Mouse (Mus musculus) Muller cell, postnatal 12 days (primary cell): ENCODE measurements at regions not wholly inside any gene's neighbourhood (a gene's known extent, or its start where the extent isn't known, plus 50 kb on each side); places are given as distances from the start of the nearest gene placed in this dataset.
A peak's percentile ranks its signal among the peaks of the same experiment; 100 is the strongest.

Experiments
- DNase-seq: peaks from one replicate; pipeline ENCODE4 v3.0.0-alpha.2; 2015; ENCODE audit errors: inconsistent ontology term

- peak; percentile 57 for DNase-seq
Measured at GRCm38 (mm10) chr14:24081911-24082558, 67.7 kb upstream of the Kcnma1 start.

DNA sequence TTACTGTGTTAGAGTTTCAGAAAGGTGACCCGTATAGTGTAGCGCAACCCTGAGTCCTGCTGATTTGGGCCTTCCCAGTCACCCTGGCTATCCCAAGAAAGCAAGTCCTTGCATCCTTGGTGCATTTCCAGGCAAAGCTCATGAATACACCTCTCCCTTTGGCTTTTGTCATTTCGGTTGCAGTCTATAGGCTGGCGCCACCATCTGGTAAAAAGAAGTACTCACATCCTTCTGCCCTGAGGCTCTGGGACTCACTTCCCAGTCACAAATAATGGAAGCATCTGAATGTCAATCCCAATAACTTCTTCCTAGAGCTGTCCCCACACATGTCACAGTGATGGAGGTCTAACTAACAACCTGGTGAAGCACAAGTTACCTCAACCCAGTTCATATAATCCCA lies 54.4 kb upstream of the Kcnma1 start:
- DNase-seq = no peak

- DNase-seq = peak; percentile 55
Measured at GRCm38 (mm10) chr14:24067657-24068056, 53.4 kb upstream of the Kcnma1 start.

GRCm38 (mm10) chr14:24065231-24065767 lies 51.0 kb upstream of the Kcnma1 start:
- DNase-seq = no peak
